Mouse (Mus musculus) regulatory T cell (primary cell): ENCODE results near the gene Kpna4.

Experiments
- in situ Hi-C: fragments of 300-600 bp; cut with MboI, MseI; formaldehyde crosslinking; loops from one replicate; pipeline ENCODE4 v1.15.1; 2025; ENCODE audit warnings: high pct_unique_total_duplicates

Kpna4 gene

DNA sequence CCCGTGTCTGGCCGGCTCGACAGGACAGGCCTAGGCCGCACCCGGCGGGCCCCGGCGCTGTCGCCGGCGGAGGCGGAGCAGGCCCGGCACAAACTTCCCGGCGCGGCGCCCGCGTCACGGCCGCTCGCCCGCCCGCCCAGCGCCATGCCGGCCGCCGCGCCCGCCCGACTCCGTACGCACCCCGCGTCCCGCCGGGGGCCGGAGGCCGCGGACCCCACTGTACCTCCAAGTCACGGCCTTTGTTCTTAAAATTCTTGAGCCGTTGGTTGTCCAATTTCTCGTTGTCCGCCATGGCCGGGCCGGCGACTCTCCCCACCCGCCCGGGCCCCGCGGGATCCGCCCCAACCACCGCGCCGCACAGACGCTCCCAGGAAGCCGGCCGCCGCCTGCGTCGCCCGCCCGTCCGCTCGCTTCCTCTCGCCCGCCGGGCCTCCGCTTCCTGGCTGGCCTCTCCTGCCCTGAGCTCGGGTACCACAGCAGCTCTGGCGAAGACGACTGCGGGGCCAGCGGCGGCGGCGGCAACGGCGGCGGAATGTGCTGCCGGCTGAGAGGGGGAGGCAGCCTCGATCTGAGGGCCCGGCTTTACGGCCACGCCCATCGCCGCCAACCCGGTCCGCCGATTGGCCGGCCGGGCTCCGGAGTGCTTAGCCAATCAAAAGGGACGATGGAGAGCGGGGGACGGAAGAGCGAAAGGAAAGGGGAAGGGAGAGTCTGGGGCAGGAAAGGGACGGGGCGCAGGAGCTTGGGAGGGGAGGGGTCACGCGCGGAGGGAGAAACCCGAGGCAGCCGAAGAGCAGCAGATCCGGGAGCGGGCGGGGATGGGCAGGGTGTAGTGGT lies at the start of gene Kpna4:
Gene Kpna4 (minus strand): TSS at position 605 of the 837 bp plus-strand sequence.
- in situ Hi-C loops = no loop called here

DNA sequence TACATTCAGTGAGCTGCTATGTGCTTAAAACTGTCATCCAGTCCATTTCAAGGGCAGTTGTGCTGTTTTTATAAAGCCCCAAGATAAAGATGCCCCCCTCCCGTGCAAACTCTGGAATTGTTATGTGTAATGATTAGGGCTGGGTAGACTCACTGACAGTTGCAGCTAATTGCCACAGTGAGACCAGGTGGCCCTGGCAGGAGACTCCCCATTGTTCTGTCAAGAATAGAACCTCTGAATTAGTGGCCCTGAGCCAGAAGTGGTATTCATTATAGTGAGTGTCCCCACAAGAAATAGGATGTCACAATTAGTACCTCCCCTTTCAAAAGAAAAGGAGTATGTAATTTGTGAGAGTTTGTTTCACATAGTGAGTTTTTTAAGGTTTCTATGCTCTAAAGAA lies 48.3 kb upstream of the Kpna4 start:
- in situ Hi-C loops = no loop called here

DNA sequence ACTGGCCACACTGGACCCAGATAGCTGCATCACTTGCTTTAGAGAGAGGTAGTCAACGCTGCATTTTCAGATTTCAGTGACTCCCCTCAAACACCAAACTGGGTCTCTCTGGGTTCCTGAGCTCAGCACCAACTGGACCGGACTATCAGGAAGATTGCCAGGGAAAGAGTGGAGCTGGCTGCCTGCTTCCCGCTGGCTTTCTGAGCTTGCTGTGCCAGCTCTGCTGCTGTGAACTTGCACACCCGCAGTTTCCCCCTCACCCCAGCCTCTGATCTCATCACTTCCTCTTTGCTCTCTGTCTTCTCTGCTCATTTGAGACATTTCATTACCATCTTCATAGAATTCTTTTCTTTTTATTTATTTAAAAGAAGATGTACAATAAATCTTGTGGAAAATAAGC lies 44.2 kb upstream of the Kpna4 start:
- in situ Hi-C loops = no loop called here

DNA sequence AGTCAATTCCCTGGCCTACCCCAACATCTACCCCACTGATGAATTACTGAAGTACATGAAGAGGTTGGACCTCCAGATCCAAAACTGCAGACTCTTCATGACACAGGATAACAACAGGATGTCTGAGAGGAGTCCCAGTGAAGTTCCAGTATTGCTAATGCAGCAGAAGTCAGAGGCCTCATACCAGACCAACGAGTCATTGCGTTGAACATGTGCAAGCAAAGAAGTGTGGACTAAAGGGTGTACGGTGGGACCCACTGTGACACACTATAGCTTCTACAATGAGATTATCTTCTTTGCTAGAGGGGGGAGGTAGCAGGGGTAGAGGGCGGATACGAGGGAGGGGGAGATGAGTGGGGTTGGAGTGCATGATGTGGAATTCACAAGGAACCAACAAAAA lies 42.9 kb upstream of the Kpna4 start:
- in situ Hi-C loops = no loop called here

DNA sequence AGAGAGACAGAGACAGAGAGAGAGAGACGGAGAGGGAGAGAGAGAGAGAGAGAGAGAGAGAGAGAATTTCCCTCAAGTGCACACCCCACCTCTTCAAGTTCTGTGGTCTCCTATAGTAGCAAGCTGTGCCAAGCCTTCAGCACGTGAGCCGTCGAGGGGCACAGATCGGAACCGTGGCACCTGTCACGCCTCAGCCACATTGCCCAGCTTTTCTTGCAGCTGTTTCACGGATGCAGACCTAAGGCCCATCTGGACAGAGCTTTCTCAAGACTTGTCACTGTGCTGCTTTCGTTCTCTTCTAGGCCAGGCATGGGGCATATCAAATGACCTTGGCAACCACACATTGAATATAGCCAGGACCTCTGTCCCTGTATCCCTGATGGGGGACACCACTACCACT lies 41.8 kb upstream of the Kpna4 start:
- in situ Hi-C loops = no loop called here

DNA sequence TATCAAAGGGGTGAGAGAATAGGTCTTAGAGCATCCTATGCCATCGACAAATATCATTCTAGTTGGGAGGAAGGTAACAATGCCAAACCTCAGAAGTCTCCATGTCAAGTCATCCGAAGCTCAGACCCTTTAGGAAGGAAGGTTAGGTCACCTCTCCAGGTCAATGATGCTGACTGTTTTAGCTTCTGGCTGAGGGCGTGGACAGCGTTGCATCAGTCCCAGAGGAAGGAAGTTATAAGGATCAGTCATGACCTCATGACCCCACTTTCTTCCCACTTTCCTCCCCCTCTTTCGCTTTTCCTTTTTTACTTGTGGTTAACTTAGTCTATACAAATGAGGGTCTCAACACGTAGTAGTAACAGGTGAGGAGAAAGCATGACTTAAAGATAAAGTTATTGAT lies 36.1 kb upstream of the Kpna4 start:
- in situ Hi-C loops = no loop called here

DNA sequence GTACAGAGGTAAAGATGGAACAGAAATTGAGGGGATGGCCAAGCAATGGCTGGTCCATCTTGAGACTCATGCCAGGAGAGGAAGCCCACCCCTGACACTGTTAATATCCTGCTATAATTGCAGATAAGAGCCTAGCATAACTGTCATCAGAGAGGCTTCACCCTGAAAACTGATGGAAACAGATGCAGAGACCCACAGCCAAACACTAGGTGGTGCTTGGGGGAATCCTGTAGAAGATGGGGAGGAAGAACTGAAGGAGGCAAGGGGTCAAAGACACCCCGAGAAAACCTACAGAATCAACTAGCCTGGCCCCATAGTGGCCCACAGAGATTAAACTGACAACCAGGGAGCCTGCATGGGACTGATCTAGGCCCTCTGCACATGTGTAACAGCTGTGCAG lies 33.5 kb upstream of the Kpna4 start:
- in situ Hi-C loops = no loop called here

DNA sequence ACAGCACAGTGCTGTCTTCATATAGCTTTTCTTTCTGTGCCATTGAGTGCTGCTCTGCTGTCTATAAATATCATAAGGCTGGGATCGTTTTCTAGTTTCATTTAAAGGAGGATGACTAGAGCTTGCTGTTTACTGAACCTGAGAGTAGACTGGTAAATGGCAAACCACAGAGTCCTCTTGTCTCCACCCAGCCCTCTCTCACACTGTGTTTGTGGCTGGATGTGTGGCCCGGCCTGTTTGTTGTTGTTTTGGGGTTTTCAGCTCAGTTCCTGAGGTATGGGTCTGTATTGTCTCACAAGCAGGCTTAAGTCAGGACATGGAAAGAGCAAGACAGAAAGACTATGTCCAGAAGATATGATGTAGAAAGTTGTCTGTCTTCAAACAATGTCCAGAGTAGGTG lies 32.6 kb upstream of the Kpna4 start:
- in situ Hi-C loops = no loop called here

DNA sequence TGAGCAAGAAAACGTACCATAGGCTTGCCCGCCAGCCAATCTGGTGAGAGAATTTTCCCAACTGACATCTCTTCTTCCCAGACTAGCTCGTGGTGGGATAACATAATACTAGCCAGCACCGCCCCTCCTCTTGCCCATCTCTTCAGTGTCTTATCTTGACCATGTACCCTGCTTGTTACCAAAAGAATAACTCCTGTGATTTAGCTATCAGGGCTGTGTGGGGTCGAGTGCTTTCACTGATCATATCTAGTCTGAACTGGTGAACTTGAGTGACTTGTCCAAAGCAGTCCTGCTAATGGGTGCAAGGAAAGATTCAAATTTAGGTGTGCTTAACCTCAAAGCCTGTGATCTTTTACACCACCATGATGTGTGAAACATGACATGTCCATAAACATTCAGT lies 31.0 kb upstream of the Kpna4 start:
- in situ Hi-C loops = no loop called here

DNA sequence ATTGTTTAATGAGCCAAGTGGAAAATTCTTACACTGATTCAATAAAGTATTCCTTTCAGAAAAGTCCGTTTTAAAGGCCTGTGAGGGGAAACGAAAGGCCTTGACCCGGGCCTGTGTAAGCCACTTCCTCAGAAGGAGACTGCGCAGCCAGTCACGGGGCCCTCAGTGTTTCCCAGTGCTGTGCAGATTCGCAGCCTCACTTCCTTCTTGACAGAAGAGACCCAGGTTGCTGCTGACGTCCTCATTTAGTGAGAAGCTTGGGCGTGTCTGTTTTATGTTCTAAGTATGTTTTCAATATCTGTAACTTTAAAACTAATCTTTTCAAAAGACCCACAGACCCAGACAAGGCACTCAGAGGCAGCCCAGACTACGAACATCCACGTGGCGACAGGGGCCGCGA lies 29.6 kb upstream of the Kpna4 start:
- in situ Hi-C loops = no loop called here

DNA sequence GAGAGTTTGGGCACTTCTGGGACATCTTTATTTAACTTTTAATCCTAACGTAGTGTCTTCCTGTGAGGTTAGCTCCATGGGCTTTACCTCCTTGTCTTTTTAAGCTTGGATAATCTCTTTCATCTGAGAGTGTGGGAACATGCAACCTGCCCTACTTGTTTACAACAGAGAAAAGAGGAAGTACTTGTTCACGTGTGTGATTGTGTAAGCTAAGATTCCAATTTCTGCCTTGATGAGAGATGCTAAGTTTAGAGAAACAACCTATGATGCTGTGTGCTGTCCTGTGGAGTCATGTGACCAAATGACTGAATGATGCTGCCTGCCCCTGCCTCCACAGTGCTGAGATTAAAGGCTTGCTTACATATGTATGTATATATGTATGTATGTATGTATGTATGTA lies 27.8 kb upstream of the Kpna4 start:
- in situ Hi-C loops = no loop called here

DNA sequence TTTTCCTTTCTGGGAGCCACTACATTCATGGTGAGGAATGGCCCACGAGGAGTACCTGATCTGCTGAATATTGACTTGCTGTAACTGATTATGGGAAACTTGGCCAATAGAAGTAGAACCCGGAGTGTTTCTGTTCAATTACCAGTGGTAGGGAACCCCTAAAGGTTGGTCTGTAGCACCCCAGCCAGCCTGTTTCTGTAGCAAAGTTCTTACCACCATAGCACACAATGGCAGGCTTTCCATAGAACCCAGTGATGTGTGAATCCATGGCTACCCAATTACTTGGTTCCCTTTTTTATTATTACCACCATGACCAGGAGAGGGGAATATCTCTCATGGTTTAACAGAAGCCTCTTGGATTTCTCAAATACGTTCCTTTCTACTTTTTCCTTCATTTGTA lies 24.0 kb upstream of the Kpna4 start:
- in situ Hi-C loops = no loop called here

DNA sequence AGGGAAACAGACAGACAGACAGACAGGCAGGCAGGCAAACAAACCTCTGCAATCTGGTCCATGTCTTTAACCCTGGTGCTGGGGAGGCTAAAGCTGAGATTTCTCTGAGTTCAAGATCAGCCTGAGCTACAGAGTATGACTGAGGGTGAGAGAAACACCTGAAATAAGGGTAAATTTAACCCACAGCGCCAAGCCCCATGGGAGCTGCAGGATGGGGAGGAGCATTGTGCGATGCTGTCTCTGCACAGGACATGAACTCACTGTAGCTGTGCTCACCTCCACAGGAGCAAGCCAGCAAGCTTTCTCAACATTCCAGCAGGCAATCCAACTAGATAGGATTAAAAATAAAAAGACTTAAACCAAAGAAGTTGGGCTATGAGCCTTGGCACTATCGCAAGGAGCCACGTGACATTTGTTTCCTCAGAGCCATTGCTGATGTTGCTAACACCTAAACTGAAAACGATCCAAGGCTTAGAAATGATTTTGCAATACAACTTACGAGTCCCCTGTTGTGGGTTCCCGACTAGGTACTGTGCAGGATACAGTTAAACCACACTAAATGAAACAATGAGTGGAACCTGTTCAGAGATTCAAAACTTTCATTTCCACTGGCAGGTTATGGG lies 15.6 kb upstream of the Kpna4 start:
- in situ Hi-C loops = no loop called here

DNA sequence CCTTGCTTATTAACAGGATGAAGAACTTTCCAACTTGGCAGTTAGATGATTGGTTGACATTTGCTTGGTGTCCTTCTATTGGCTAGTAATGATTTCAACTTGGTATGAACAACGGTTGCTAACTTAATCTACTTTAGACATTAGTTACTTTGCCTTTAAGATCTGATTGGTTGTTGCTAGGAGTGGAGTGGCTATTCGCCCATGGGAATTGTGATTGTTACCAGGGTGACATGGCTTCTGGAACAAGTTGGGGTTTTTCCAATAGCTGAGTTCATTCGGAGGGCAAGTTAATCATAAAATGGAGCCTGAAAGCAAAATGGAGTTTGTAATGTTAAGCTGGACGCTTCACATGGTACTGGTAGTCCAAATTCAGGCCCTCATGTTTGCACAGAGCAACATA lies 13.9 kb upstream of the Kpna4 start:
- in situ Hi-C loops = no loop called here

DNA sequence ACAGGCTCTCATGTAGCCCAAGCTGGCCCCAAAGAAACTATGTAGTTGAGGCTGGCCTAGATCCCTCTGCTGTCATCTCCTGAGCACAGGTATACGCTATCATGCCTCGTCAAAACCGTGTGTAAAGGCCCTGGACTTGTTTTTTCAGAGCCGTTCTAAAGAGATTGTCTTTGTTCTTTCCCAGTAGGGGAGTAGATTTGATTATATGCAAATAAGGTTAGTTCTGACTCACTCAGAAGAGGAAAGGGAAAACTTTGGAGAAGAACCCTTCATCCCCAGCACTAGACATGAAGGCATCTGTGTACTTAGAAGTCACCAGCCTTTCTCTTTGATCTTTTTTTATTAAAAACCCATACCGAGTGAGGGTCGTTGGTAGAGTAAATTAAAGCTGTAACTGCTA lies 9.1 kb upstream of the Kpna4 start:
- in situ Hi-C loops = no loop called here

DNA sequence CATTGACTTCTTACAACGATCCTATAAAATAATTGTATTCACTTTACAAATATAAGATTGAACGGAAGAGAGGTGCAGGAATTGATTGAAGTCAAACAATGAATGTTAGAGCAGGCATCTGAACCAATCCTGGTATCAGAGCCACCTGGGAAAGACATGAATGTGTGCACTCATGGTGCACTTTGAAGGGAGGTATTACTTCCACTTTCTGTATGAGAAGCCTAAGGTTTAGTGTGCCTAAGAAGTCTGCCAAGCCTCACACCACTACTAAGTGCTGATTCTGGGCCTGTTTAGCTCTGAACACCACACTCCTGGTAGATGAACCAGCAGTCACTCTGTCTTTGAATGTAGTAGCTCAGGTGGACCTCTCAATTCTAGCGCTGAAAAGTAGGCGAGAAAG lies 4.1 kb upstream of the Kpna4 start:
- in situ Hi-C loops = no loop called here

DNA sequence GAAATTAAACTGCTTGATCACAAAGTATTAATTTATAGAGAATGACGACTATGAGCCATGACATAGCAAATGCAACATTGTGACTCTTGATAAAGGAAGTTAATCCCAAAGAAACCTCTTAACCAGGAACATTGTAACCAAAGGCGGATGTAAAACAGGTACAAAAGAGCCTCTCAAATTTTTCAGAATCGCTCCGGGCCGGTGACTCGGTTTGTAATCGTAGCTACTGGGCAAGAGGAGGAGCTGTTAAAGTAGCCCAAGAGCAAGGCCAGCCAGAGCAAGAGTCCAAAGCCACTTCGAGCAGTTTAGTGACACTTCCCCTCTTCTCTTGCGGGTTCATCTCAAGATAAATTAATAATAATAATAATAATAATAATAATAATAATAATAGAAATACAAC lies 780 bp upstream of the Kpna4 start:
- in situ Hi-C loops = no loop called here

DNA sequence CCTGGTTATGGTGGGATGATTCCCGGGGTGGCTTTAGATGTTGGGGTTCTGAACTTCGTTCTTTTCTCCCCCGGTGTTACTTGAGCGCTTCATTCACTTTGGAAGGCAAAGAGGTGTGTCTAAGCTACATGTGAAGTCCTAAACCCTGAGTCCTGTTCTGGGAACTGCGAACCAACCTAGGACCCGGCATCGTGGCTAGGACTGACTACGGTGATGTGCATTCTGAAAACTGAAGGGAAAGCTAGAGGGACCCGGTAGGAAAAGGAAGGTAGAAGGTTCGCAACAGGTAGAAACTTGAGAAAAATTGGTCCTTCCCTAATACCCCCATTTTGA lies 399 bp upstream of the Kpna4 start:
- in situ Hi-C loops = no loop called here

DNA sequence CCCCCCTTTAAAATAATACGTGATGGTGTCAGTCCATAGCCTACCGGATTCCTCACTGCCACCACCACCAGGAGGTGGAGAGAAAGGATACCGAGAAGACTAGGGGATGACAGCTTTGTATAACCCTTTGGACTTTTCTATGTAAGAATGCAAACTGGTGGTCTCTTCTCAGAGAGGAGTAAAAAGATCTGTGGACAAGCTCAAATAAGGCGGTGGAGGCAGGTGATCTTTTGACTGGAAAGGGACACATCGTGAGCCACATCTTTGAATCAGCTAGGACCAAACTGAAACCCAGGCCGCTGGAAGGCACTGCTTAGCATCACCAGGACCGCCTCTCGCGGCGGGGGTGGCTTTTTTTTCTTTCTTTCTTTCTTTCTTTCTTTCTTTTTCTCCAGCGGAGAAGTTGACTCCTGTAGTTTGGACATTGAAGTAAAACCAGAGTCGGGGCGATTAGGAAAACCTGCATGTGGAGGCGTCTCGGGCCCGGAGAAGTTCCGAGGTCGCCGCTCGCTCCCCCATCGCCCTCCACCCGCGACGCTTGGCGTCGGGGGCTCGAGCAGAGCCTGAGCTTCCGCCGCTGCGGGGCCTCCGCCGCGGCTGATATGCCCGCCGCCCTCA lies 913 bp downstream of the Kpna4 start:
- in situ Hi-C loops = no loop called here

DNA sequence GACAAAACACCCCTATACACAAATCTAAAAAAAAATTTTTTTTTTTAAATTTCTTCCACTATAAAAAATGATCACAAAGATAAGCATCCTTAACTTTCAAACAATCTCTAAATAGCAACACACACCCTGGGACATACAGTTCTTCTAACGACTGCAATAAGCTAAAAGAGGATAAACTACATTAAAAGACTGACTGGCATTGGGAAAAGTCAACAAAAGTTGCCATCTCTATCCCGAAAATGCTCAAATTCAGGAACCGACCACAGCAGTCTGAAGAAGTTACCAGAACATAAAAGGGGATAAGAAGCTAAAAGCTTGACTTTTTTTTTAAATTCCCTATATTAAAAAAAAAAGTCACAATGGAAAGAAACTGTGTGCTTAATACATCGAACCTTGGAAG lies 1.5 kb downstream of the Kpna4 start:
- in situ Hi-C loops = no loop called here

DNA sequence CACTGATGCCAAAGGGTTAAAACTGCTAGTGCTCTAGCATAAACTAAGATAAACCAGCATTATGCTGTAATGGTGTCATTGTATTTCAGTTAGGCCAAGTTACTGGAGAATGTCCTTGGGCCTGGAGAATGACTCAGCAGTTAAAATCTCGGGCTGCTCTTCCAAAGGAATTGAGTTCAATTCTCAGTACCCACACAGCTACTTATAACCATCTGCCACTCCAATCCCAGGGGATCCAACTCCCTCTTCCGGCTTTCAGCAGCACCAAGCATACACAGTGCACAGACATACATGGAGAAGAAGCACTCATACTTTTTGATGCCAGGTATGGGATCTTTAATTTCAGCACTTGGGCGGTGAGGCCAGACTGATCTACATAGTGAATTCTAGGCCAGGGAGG lies 8.1 kb downstream of the Kpna4 start:
- in situ Hi-C loops = no loop called here

DNA sequence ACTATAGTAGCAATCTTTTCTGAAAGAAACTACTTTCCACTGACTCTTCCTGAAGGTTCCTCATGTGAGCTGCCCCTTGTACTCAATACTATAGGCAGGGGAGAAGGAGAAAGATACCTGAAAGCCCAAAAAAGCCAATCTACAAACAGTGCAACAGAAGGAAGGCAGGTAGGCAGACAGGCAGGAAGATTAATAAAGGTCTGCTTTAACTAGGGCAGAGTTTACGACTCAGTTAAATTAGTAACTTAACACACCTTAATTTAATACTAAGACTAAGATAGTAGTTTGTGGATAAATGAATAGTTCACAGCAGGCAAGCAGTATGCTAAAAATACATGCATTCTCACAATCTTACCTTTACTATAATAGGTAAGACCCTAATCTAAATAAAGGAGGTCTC lies 12.2 kb downstream of the Kpna4 start:
- in situ Hi-C loops = no loop called here

DNA sequence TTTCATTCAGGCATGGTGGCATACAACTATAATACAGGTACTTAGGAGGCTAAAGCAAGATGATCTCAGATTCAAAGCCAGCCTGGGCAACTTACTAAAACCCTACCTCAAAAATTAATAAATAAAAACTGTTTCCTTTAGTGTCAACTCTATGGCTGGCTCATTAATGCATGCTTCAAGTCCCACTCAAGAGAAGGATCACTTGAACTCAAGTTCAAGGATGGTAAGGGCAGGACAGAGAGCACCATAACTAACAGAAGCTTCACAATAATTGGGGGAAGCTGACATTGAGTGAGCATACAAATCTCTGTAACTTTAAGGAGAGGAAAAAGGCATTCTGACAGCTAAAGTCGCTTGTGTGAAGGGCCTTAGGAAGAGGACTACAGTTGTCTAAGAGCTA lies 13.0 kb downstream of the Kpna4 start:
- in situ Hi-C loops = no loop called here
